In genomic region chr12:82470362-82470936, GRCm38 (mm10) we compare ENCODE assay signal across 8 mouse cellular contexts.
DNase-seq lines count a peak whose midpoint lies in the region; ATAC-seq and TF ChIP-seq lines count a peak whose summit lies in the region.

No protein-coding gene starts in this region.

- ATAC-seq in hindbrain, embryonic 11.5 days (ENCODE audit: low FRiP score): peak; percentile 93
- peak; percentile 90 for ATAC-seq in lung, embryonic 14.5 days (ENCODE audit: insufficient read depth)
- ATAC-seq in neutrophil, adult 5-6 weeks (ENCODE audit: extremely low read depth, insufficient number of reproducible peaks, low FRiP score, poor library complexity, severe bottlenecking): peak; percentile 21; the same call in 1 of the 2 replicates

- no peak for TF ChIP-seq CTCF in cerebellum, adult 2 months (IDR thresholded peaks at IDR 0.05; ENCODE audit: borderline replicate concordance, insufficient read depth, low read depth, low read length)
- TF ChIP-seq CTCF in lung, embryonic 14.5 days (IDR thresholded peaks at IDR 0.05; ENCODE audit: low read depth): no peak

- H3K9me3 ChIP-seq in hindbrain, embryonic 11.5 days (ENCODE audit: control insufficient read depth, low read length): no peaks in the 10 kb centered on the region
- no peaks in the 10 kb centered on the region for H3K9me3 ChIP-seq in lung, embryonic 14.5 days (ENCODE audit: low read depth, low read length)

- TF ChIP-seq POLR2A in cerebellum, adult 2 months (IDR thresholded peaks at IDR 0.05; ENCODE audit: borderline replicate concordance, insufficient read depth, low read length): 0 out of 2 replicates have a peak, but pooled peaks have one; percentile 37

- H3K4me1 ChIP-seq in cerebellum, adult 2 months (ENCODE audit: control insufficient read depth, insufficient read depth, low read length): no peaks in the 10 kb centered on the region
- no peaks in the 10 kb centered on the region for H3K4me1 ChIP-seq in hindbrain, embryonic 11.5 days (replicated peaks; ENCODE audit: control insufficient read depth, insufficient read depth, low read length)
- H3K4me1 ChIP-seq in lung, embryonic 14.5 days (ENCODE audit: insufficient read depth): peaks cover 3% of the 10 kb centered on the region; the same call in 1 of the 2 replicates

- peak overlapping the region; percentile 40 for H3K9ac ChIP-seq in hindbrain, embryonic 11.5 days (ENCODE audit: low read depth, low read length)
- peak overlapping the region; percentile 60 for H3K9ac ChIP-seq in lung, embryonic 14.5 days

- H3K27me3 ChIP-seq in cerebellum, adult 2 months (ENCODE audit: control insufficient read depth, insufficient read depth, low read length): no peaks in the 10 kb centered on the region
- H3K27me3 ChIP-seq in hindbrain, embryonic 11.5 days (ENCODE audit: control insufficient read depth, insufficient read depth, low read length): no peaks in the 10 kb centered on the region
- H3K27me3 ChIP-seq in lung, embryonic 14.5 days (ENCODE audit: insufficient read depth, low read length): no peaks in the 10 kb centered on the region

- H3K36me3 ChIP-seq in hindbrain, embryonic 11.5 days (ENCODE audit: control insufficient read depth, insufficient read depth, low read length): no peaks in the 10 kb centered on the region
- H3K36me3 ChIP-seq in lung, embryonic 14.5 days (ENCODE audit: insufficient read depth): no peaks in the 10 kb centered on the region

- H3K4me2 ChIP-seq in hindbrain, embryonic 11.5 days (replicated peaks; ENCODE audit: low read depth, low read length): peak overlapping the region; percentile 71
- H3K4me2 ChIP-seq in lung, embryonic 14.5 days: peak overlapping the region; percentile 77

- H3K27ac ChIP-seq in cerebellum, adult 2 months (ENCODE audit: insufficient read depth, low read length): no peak overlapping the region
- no peak overlapping the region for H3K27ac ChIP-seq in hindbrain, embryonic 11.5 days (ENCODE audit: low read depth, low read length)
- H3K27ac ChIP-seq in lung, embryonic 14.5 days (ENCODE audit: low read depth): peak overlapping the region; percentile 92

- 2% methylated on average over 18 of the region's 18 CpGs for WGBS in cerebellum, adult 2 months
- 4% methylated on average over 18 of the region's 18 CpGs for WGBS in hindbrain, embryonic 11.5 days
- WGBS in lung, embryonic 14.5 days: 2% methylated on average over 18 of the region's 18 CpGs

- DNase-seq in MEL-GATA-1-ER (ENCODE audit: extremely low read depth, low read depth): peak; percentile 73
- peak; percentile 84 to 88 for DNase-seq in cerebellum, adult 2 months
- DNase-seq in frontal cortex, adult 2 months (ENCODE audit: extremely low spot score in 1 of 2, low spot score in 1 of 2): peak; percentile 82 to 88
- DNase-seq in hindbrain, embryonic 11.5 days (ENCODE audit: low spot score): peak; percentile 87
- DNase-seq in layer of hippocampus, adult 9-10 months (ENCODE audit: low spot score): peak; percentile 55
- peak; percentile 96 for DNase-seq in lung, embryonic 14.5 days
- peak; percentile 30 to 32 for DNase-seq in thymus, postnatal 36 days

- peak overlapping the region; percentile 67 for H3K4me3 ChIP-seq in cerebellum, adult 2 months (replicated peaks; ENCODE audit: insufficient read depth, low read depth, low read length)
- peak overlapping the region; percentile 38 for H3K4me3 ChIP-seq in hindbrain, embryonic 11.5 days (ENCODE audit: low read depth, low read length)
- peak overlapping the region; percentile 47 for H3K4me3 ChIP-seq in lung, embryonic 14.5 days (ENCODE audit: low read depth, low read length)

Comparison
In these comparisons a context has a peak if more than half of its experiments do, and no peak if none do; other contexts are left out.
1. DNase-seq: peak in every context shown above with its lines; median percentile 96 in lung, embryonic 14.5 days; 87 in hindbrain, embryonic 11.5 days; 86 in cerebellum, adult 2 months; 85 in frontal cortex, adult 2 months; 73 in MEL-GATA-1-ER; 55 in layer of hippocampus, adult 9-10 months; 31 in thymus, postnatal 36 days.
2. ATAC-seq: peak in every context shown above with its lines; median percentile 93 in hindbrain, embryonic 11.5 days; 90 in lung, embryonic 14.5 days; 21 in neutrophil, adult 5-6 weeks.